Mouse (Mus musculus) spleen, adult 2 months (tissue): ENCODE measurements around the gene Pdzk1.

ENCODE experiments used
- CTCF ChIP-seq: fragments of 200-500 bp; IDR thresholded peaks from 2 replicates; pipeline ENCODE4 v1.5.1; 2011; ENCODE audit warnings: mild to moderate bottlenecking, inconsistent platforms; ENCODE audit not compliant: insufficient read depth, insufficient read length, insufficient replicate concordance; ENCODE audit errors: extremely low read depth
- POLR2A ChIP-seq: fragments of 200-500 bp; IDR thresholded peaks from 2 replicates; pipeline ENCODE4 v1.6.1; 2011; ENCODE audit warnings: low read depth, low read length, inconsistent platforms

GRCm38 (mm10) chr3:96820116-96820915 is 8.8 kb upstream of the Pdzk1 start:
- TF ChIP-seq CTCF (no peak), POLR2A (no peak)
